Mouse (Mus musculus) liver, embryonic 16.5 days (tissue): ENCODE results near the gene 1700016H13Rik. TPM values are rescaled to one million over a fixed set of nuclear protein-coding genes. Genes with fewer than 3 reads are reported as not detected.

Experiments used
- ATAC-seq: fragments of 200-750 bp; cut with Nextera tagmentation; 2 replicates; pipeline ENCODE4 v1.8.0; 2017; ENCODE audit warnings: low read depth, mild to moderate bottlenecking, moderate number of reproducible peaks, moderate library complexity
- H3K27ac ChIP-seq: fragments of 300-500 bp; sonication (generic); 2 replicates; pipeline ENCODE4 v1.5.1; 2014; ENCODE audit warnings: mild to moderate bottlenecking, low read length
- H3K27me3 ChIP-seq: fragments of 300-500 bp; sonication (generic); 2 replicates; pipeline ENCODE4 v1.6.1; 2014; ENCODE audit warnings: low read depth, low read length, mixed read lengths; ENCODE audit not compliant: control insufficient read depth, insufficient read depth
- H3K36me3 ChIP-seq: fragments of 300-500 bp; sonication (generic); 2 replicates; pipeline ENCODE4 v1.6.1; 2014; ENCODE audit warnings: mild to moderate bottlenecking; ENCODE audit not compliant: control insufficient read depth, insufficient read depth
- H3K4me1 ChIP-seq: fragments of 300-500 bp; sonication (generic); 2 replicates; pipeline ENCODE4 v1.6.1; 2014; ENCODE audit warnings: low read depth, low read length, mixed read lengths; ENCODE audit not compliant: control insufficient read depth
- H3K4me2 ChIP-seq: fragments of 300-500 bp; sonication (generic); 2 replicates; pipeline ENCODE4 v1.6.1; 2014; ENCODE audit warnings: low read depth, low read length, mixed read lengths
- H3K4me3 ChIP-seq: fragments of 300-500 bp; sonication (generic); 2 replicates; pipeline ENCODE4 v1.5.1; 2014; ENCODE audit warnings: low read depth, mild to moderate bottlenecking, low read length
- H3K9ac ChIP-seq: fragments of 300-500 bp; sonication (generic); 2 replicates; pipeline ENCODE4 v1.6.1; 2014; ENCODE audit warnings: low read depth, low read length
- H3K9me3 ChIP-seq: fragments of 300-500 bp; sonication (generic); replicated peaks from 2 replicates; pipeline ENCODE4 v1.6.1; 2016; ENCODE audit warnings: low read length; ENCODE audit not compliant: control insufficient read depth
- WGBS: fragments of 180-500 bp; shearing (Covaris S2); extraction: QIAGEN DNeasy Blood & Tissue Kit; methylation state at CpG from one replicate; pipeline ENCODE4 v1.1.7; 2014; ENCODE audit not compliant: insufficient replicate concordance; 5-methylcytosine and 5-hydroxymethylcytosine counted together
- polyA plus RNA-seq: library from polyadenylated mRNA; unstranded; fragments of >200 nt; fragmentation: Nextera tagmentation; extraction: Ambion mirVana; gene quantifications from 2 replicates; pipeline ENCODE4 v1.2.1, GENCODE M21; 2015

1700016H13Rik gene
- polyA plus RNA-seq, 1 experiment from 2014 or later, result not detected

- Histone ChIP-seq H3K36me3 (no peaks in the 10 kb centered on the region), H3K4me1 (no peaks in the 10 kb centered on the region), H3K27ac (no peak overlapping the region), H3K4me2 (no peak overlapping the region), H3K9me3 (no peaks in the 10 kb centered on the region), H3K27me3 (no peaks in the 10 kb centered on the region), H3K4me3 (no peak overlapping the region), H3K9ac (no peak overlapping the region)
- ATAC-seq, result no peak
- 72% methylated on average over 6 of the region's 6 CpGs for WGBS
These were observed 22.1 kb upstream of the 1700016H13Rik start for GRCm38 (mm10) chr5:103677894-103678293.

- Histone ChIP-seq H3K9me3 (no peaks in the 10 kb centered on the region), H3K4me3 (no peak overlapping the region), H3K27me3 (no peaks in the 10 kb centered on the region), H3K4me2 (no peak overlapping the region), H3K27ac (no peak overlapping the region), H3K4me1 (no peaks in the 10 kb centered on the region), H3K36me3 (no peaks in the 10 kb centered on the region), H3K9ac (no peak overlapping the region)
- no peak for ATAC-seq
- 63% methylated on average over 6 of the region's 6 CpGs for WGBS
These were observed 20.6 kb upstream of the 1700016H13Rik start for GRCm38 (mm10) chr5:103676289-103676881.

GRCm38 (mm10) chr5:103674482-103674881 is 18.7 kb upstream of the 1700016H13Rik start:
- no peaks in the 10 kb centered on the region for H3K36me3 ChIP-seq
- no peaks in the 10 kb centered on the region for H3K4me1 ChIP-seq
- no peak for ATAC-seq
- no peak overlapping the region for H3K9ac ChIP-seq
- no peak overlapping the region for H3K4me2 ChIP-seq
- 66% methylated on average over 6 of the region's 6 CpGs for WGBS
- H3K9me3 ChIP-seq, result no peaks in the 10 kb centered on the region
- no peaks in the 10 kb centered on the region for H3K27me3 ChIP-seq
- H3K27ac ChIP-seq, result no peak overlapping the region
- H3K4me3 ChIP-seq, result no peak overlapping the region

GRCm38 (mm10) chr5:103673611-103674010 is 17.8 kb upstream of the 1700016H13Rik start:
- H3K4me1 ChIP-seq, result no peaks in the 10 kb centered on the region
- no peak overlapping the region for H3K4me3 ChIP-seq
- ATAC-seq, result no peak
- no peaks in the 10 kb centered on the region for H3K36me3 ChIP-seq
- H3K27me3 ChIP-seq, result no peaks in the 10 kb centered on the region
- H3K27ac ChIP-seq, result no peak overlapping the region
- H3K4me2 ChIP-seq, result no peak overlapping the region
- WGBS, result 61% methylated on average over 4 of the region's 4 CpGs
- no peaks in the 10 kb centered on the region for H3K9me3 ChIP-seq
- H3K9ac ChIP-seq, result no peak overlapping the region

GRCm38 (mm10) chr5:103671858-103672257 is 16.0 kb upstream of the 1700016H13Rik start:
- ATAC-seq, result no peak
- H3K9ac ChIP-seq, result no peak overlapping the region
- no peaks in the 10 kb centered on the region for H3K36me3 ChIP-seq
- no peaks in the 10 kb centered on the region for H3K9me3 ChIP-seq
- 48% methylated on average over 3 of the region's 3 CpGs for WGBS
- no peaks in the 10 kb centered on the region for H3K27me3 ChIP-seq
- no peaks in the 10 kb centered on the region for H3K4me1 ChIP-seq
- H3K27ac ChIP-seq, result no peak overlapping the region
- no peak overlapping the region for H3K4me2 ChIP-seq
- H3K4me3 ChIP-seq, result no peak overlapping the region

- Histone ChIP-seq H3K9me3 (no peaks in the 10 kb centered on the region), H3K27me3 (no peaks in the 10 kb centered on the region), H3K36me3 (no peaks in the 10 kb centered on the region), H3K4me2 (no peak overlapping the region), H3K27ac (no peak overlapping the region), H3K4me1 (no peaks in the 10 kb centered on the region), H3K4me3 (no peak overlapping the region), H3K9ac (no peak overlapping the region)
- ATAC-seq, result no peak
- WGBS, result 58% methylated on average over 2 of the region's 2 CpGs
These were observed 10.1 kb upstream of the 1700016H13Rik start for GRCm38 (mm10) chr5:103665876-103666275.

GRCm38 (mm10) chr5:103664932-103665331 is 9.1 kb upstream of the 1700016H13Rik start:
- Histone ChIP-seq H3K36me3 (no peaks in the 10 kb centered on the region), H3K9me3 (no peaks in the 10 kb centered on the region), H3K27me3 (no peaks in the 10 kb centered on the region), H3K9ac (no peak overlapping the region), H3K4me2 (no peak overlapping the region), H3K27ac (no peak overlapping the region), H3K4me1 (no peaks in the 10 kb centered on the region), H3K4me3 (no peak overlapping the region)
- 67% methylated on average over 9 of the region's 9 CpGs for WGBS
- ATAC-seq, result no peak

GRCm38 (mm10) chr5:103659571-103659970 is 3.8 kb upstream of the 1700016H13Rik start:
- 22% methylated on average over 3 of the region's 3 CpGs for WGBS
- no peak for ATAC-seq
- H3K9me3 ChIP-seq, result no peaks in the 10 kb centered on the region
- H3K4me3 ChIP-seq, result no peak overlapping the region
- H3K4me2 ChIP-seq, result no peak overlapping the region
- H3K36me3 ChIP-seq, result no peaks in the 10 kb centered on the region
- H3K9ac ChIP-seq, result no peak overlapping the region
- no peaks in the 10 kb centered on the region; the same call in 1 of the 2 replicates for H3K4me1 ChIP-seq
- no peak overlapping the region for H3K27ac ChIP-seq
- H3K27me3 ChIP-seq, result no peaks in the 10 kb centered on the region

- Histone ChIP-seq H3K9me3 (no peaks in the 10 kb centered on the region), H3K4me3 (no peak overlapping the region), H3K9ac (no peak overlapping the region), H3K36me3 (no peaks in the 10 kb centered on the region), H3K27ac (no peak overlapping the region), H3K4me2 (no peak overlapping the region), H3K27me3 (no peaks in the 10 kb centered on the region), H3K4me1 (no peaks in the 10 kb centered on the region; the same call in 1 of the 2 replicates)
- ATAC-seq, result no peak
- WGBS, result 54% methylated on average over 5 of the region's 5 CpGs
These were observed 3.1 kb upstream of the 1700016H13Rik start for GRCm38 (mm10) chr5:103658921-103659320.
